Mouse (Mus musculus): ENCODE data around the gene Gm10382.
"Not testable (repeated sequence)": the region's sequence is repeated elsewhere in the genome, so short reads cannot be mapped to it uniquely, and the experiment has no call there.

The Gm10382 gene

GRCm38 (mm10) chr5:125393622-125394603 is 4.8 kb downstream of the Gm10382 start:
- DNase-seq = peak; percentile 88

DNA sequence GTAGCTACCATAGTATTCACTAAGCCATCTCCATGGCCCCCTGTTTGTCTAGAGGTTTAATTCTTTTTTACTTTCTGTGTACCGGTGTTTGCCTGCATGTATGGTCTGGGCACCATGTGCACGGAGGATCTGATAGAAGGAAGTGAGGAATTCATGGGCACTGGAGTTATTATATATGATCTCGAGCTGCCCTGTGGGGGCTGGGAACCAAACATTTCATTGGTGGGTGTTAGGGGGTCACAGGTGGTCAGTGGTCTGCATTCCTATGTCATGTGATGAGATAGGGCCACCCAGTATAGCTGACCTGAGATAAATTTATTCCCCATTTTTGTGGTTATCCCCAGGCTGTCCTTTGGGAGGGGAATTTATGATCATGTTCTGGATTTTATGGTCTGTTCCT is 5.9 kb downstream of the Gm10382 start:
- DNase-seq = no peak

DNA sequence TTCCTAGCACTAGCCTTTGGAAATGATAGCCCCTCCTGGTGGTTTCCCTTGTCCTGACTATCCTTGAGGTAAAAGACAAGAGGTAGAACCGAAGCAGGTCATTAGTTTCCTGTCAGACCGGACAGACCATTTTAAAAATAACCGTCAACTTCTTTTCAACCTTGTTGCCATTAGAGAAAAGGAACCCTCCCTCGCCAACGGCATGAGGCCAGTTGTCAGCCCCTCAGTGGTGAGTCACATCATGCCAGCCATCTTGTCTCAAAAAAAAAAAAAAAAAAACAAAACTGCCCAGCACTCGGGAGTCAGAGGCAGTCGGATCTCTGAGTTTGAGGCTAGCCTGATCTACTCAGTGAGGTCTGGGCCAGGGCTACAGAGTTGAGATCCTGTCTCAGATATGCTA is 11.8 kb downstream of the Gm10382 start:
- DNase-seq = no peak

GRCm38 (mm10) chr5:125402476-125402875 is 13.4 kb downstream of the Gm10382 start:
- DNase-seq = no peak

DNA sequence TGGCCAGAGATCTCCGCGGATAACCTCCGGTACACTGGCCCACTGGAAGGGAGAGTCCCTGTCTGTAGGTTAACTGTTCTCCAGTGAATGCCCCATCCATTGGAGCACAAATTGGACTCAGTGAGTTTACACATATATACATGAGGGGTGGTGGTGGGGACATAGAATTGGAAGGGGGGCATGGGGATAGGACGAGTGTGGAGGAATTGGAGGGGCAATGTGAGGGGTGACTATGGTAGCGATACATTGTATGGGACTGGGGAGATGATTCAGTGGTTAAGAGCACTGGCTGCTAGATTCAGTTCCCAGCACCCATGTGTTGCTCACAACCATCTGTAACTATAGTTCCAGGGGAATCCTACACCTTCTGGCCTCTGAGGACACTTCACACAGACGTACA is 13.9 kb downstream of the Gm10382 start:
- DNase-seq = no peak

DNA sequence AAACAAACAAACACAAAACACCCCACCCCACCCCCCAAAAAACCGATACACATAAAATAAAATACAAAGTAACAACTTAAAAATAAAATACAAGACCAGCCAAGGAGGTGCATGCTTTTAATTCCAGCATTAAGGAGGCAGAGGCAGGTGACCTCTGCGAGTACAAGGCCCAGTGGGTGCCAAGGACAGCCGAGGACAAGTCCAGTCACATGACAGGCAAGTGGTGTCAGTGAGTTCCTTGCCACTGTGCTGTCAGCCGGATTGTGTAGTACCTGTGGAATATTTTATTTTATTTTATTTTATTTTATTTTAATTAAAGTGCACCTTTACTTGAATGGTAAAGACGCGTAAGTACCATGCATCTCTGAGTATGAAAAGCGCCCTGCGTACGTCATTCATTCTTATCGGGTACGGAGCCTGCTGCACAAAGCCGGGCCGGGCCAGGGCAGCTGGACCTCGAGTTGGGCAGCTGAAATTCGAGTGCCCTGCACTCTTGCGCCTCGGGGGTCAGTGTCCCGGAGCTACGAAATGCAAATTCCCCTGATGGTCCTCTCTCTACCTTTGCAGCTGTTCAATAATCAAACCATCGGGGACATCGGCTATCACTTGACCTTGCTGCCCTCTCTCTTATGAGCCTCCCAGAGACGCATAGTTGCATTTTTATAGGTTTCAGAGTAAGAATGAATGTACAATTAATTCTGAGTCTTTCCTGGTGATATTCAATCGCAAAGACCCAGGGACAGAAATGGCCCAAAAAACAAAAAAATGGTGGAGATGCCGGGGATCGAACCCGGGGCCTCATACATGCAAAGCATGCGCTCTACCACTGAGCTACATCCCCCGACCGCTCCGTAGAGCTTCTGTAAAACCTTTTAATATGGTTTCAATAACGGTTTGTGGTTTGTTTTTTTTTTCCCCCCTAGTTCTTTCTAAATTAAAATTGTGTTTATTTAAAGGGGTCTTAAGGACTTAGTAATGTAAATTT is 14.7 kb downstream of the Gm10382 start:
- peak; percentile 79 for DNase-seq

DNA sequence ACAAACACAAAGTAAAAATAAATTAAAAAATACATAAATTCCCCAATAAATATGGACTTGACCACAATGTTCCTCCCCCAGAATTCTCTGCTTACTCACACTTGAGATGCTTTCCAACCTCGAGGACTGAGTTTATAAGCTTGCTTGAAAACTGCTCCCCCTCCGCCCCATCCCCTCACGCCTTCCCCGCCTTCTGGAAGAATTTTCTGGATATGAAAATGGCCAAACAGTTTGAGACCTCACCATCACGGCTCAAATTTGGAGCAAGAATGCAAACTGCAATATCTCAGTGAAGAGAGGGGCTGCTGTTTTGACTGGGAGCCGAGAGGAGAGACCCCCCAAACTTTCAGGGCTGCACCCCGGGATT is 15.4 kb downstream of the Gm10382 start:
- DNase-seq = peak; percentile 43

GRCm38 (mm10) chr5:125404903-125405545 is 15.9 kb downstream of the Gm10382 start:
- DNase-seq = peak; percentile 69

DNA sequence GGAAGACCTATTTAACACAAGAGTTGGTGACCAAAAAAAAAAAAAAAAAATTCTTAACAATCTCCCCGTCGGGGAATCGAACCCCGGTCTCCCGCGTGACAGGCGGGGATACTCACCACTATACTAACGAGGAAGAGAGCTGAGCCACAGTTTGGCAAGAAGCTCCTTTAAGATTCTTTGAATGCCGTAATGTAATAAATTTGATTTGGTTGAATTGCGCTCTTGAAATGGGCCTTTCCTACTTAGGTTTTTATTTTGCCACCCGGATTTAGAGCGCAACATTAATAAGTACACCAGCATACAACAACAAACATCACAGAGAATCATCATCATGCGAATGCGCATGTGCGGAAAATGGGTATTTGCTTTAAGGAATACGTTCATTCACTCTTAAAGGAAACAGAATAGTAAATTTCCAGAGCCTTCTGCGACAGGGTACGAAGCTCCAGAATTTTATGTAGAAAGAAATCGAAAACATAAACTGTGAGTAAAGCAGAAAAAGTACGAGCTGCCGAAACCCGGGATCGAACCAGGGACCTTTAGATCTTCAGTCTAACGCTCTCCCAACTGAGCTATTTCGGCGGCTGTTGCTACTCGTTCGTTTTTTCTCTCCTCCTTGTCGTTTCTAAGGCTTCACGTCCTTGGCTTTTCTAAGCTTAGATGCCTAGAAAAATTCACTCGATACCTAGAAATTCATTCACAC is 16.6 kb downstream of the Gm10382 start:
- DNase-seq = peak; percentile 90

DNA sequence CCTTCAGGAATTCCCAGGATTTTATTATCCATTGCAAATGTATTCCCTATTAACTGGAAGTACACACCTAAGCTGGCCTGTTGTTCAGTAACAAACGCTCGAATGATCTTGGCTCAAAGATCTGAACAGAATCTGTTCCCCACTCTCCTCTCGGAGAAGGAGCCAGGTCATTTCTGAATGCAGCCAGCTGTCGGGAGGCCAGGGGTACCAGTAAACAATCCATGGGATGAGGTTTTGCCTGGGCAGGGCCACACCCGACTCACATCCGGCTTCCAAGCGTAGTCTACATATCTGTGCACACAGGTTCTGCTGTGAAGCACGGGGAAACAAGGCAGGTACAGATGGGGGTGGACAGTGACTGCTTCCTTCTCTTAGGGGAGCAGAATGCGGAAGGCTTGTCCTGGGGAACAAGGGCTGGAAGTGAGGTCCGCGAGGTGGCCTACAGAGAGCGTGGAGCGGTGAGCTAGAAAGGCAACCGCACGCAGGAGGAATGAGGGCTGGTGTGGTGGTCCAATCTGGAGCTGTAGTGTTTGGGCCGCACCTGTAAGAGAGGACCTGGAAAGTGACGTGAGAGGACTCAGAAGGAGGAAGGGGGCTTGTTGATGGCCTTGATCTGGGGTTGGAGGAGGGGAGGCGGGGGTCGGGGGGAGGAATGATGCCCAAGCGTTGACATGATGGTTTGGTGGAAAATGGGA is 17.3 kb downstream of the Gm10382 start:
- DNase-seq = peak; percentile 70

GRCm38 (mm10) chr5:125407020-125407830 is 18.1 kb downstream of the Gm10382 start:
- DNase-seq = no peak

DNA sequence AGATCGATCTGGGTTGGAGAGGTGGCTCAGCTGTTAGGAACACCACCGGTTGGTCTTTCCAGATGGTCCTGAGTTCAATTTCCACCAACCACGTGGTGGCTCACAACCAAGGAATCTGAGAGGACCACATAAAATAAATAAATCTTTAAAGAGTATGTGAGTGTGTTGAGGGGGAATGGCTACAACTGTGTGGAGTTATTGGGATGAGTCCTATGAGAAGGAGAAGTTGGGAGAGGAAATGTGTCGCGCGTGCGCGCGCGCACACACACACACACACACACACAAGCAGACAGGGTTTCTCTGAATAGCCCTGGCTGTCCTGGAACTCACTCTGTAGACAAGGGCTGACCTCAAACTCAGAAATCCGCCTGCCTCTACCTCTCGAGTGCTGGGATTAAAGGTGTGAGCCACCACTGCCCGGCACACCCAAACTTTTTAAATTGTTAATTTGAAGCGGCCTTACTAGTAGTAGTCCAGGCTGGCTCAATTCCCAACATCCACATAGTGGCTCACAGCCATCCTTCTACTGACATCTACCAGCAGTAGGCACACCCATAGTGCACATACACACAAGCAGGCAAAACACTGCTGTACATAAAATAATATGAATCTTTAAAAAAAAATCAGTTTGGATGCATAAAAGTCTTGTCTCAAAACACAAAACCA is 18.9 kb downstream of the Gm10382 start:
- DNase-seq = no peak

DNA sequence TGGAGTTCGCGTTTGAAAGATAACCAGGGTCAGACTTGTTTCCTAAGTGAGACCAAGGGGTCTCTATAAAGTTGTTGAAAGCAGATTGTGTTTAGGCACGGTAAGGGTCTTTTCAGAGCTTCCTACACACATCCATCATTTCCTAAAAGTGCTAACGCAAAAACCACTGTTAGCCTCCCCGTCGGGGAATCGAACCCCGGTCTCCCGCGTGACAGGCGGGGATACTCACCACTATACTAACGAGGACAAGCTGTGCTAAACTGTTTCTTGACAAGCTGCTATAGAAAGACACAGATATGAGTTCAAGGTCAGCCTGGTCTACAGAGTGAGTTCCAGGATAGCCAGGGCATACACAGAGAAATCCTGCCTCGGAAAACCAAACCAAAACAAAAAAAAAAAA is 19.7 kb downstream of the Gm10382 start:
- peak; percentile 89 for DNase-seq

DNA sequence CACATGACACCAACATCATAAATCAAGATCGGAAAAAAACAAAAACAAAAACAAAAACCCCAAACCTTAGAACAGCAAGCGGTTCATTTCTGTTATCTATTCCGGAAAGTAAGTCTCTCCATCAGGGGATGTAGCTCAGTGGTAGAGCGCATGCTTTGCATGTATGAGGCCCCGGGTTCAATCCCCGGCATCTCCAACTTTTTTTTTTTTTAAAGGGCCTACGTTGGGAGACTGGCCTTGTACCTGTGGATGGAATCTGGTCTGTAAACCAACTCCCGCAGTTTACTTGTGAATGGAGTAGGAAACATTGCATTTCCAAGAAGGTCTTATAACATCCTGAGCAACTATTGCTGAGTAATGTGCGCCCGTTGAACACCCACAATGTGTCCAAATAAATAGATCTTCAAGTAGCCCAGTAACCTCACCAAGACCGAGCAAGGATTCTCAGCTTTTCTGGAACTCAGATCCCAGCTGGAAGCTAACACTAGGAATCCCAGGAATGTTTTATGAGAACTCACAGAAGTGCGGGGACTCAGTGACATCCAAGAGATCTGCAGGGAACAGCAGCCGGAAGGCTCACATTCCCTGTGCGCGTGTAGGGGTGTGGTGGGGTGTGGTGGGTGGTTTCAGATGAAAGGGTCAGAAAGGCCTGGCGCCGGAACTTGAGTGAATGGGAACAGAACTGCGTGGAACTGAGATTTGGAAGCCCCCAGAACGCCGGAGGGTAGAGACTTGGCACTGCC is 20.4 kb downstream of the Gm10382 start:
- DNase-seq = peak; percentile 54

DNA sequence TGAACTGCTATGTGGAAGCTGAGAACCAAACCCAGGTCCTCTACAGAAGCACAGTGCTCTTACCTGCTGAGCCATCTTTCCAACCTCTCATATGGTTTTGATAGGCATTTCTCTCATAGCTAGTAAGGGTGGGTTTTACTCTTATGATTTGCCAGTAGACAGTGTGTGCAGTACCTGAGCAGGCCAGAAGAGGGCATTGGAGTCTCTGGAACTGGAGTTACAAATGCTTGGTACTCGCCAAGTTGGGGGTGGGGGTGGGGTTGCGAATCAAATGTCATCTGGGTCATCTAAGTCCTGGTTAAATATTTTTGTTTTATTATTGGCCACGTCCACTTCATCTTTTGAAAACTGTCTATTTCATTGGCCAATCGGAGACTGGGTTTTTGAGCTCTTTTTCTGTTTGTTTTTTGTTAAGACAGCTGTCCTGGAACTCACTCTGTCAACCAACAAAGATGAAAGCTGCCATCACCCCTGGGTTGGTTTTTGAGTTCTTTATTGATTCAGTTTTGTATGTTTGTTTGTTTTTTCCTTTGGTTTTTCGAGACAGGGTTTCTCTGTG is 22.9 kb downstream of the Gm10382 start:
- peak; percentile 82 for DNase-seq

DNA sequence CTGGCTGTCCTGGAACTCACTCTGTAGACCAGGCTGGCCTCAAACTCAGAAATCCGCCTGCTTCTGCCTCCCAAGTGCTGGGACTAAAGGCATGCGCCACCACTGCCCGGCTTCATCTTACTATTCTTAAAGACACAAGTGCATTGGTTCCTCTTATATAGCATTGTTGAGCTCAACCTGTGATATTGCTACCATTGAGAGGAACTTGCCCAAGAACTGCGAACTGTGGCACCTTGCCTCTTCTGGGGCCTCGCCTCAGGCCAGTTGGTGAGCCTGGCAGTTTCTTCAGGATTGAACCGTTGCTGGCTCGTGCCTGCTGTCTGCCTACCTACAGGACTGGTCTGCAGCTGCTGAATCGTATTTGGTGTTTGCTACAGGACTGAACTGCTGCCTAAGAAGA is 23.4 kb downstream of the Gm10382 start:
- DNase-seq = not testable (repeated sequence)

DNA sequence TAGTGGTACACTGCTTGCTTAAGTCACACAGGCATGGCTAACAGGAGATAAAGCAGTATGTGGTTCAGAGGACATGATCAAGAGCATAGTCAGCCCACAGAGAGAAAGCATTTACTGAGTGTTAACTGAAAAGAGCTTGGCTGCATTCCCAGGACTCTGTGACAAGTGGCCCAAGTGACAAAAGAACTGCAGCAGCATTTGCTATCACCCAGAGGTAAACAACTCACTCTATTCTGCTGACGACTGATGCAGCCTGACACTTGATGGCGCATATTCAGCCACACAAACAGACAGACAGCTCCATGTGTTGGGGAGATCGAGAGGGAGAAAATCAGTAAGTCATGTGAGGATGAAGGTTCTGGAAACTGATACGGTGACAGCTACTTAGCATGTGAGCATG is 24.6 kb downstream of the Gm10382 start:
- DNase-seq = no peak

- no peak for DNase-seq
These were observed 27.1 kb downstream of the Gm10382 start for GRCm38 (mm10) chr5:125416183-125416582.

GRCm38 (mm10) chr5:125418636-125419035 is 29.5 kb downstream of the Gm10382 start:
- no peak for DNase-seq
